In genomic region chr17:5552036-5552760, GRCm38 (mm10) we compare ENCODE assay signal across 25 mouse cellular contexts.
"Had no signal": no experiment of that assay in that cellular context is flagged by ENCODE, and none has a peak within 500 bp of the region (broad histone marks: within the 10 kb centered on the region; RNA-seq: fewer than 3 reads in every experiment).

No protein-coding gene starts in this region.

- H3K4me1 ChIP-seq: limb, embryonic 12.5 days; limb, embryonic 15.5 days; megakaryocyte, embryonic 14.5 days; midbrain, embryonic 10.5 days; midbrain, embryonic 13.5 days; neural tube, embryonic 13.5 days had no signal

- H3K9me3 ChIP-seq: kidney, embryonic 15.5 days; limb, embryonic 12.5 days; limb, embryonic 15.5 days; liver, embryonic 15.5 days; midbrain, embryonic 10.5 days; midbrain, embryonic 13.5 days; neural tube, embryonic 13.5 days had no signal

- H3K27ac ChIP-seq: hindbrain, postnatal 0 days; kidney, embryonic 15.5 days; limb, embryonic 12.5 days; limb, embryonic 15.5 days; liver, embryonic 15.5 days; macrophage; midbrain, embryonic 10.5 days; midbrain, embryonic 13.5 days; neural tube, embryonic 13.5 days had no signal

- H3K9ac ChIP-seq: kidney, embryonic 15.5 days; limb, embryonic 12.5 days; limb, embryonic 15.5 days; liver, embryonic 15.5 days; lung, embryonic 14.5 days; midbrain, embryonic 13.5 days; neural tube, embryonic 13.5 days had no signal

- DNase-seq: kidney, adult 11 months; kidney, postnatal 14 days; kidney, postnatal 4 days; left cerebral cortex, postnatal 4 days; lung, embryonic 14.5 days; retina, postnatal 1 day; right cerebral cortex, postnatal 25 days; spleen, adult 18-20 months; thymus, adult 2 months; thymus, postnatal 14 days; thymus, postnatal 4 days had no signal

- H3K27me3 ChIP-seq: kidney, embryonic 15.5 days; limb, embryonic 12.5 days; limb, embryonic 15.5 days; liver, embryonic 15.5 days; midbrain, embryonic 13.5 days; neural tube, embryonic 13.5 days had no signal

- H3K4me3 ChIP-seq: kidney, embryonic 15.5 days; limb, embryonic 12.5 days; limb, embryonic 15.5 days; liver, embryonic 15.5 days; megakaryocyte, embryonic 14.5 days; midbrain, embryonic 10.5 days; midbrain, embryonic 13.5 days; myocyte; neural tube, embryonic 13.5 days had no signal

- H3K36me3 ChIP-seq: kidney, embryonic 15.5 days; limb, embryonic 12.5 days; limb, embryonic 15.5 days; midbrain, embryonic 10.5 days; midbrain, embryonic 13.5 days; neural tube, embryonic 13.5 days had no signal

- H3K4me2 ChIP-seq: kidney, embryonic 15.5 days; limb, embryonic 12.5 days; limb, embryonic 15.5 days; liver, embryonic 15.5 days; lung, embryonic 14.5 days; midbrain, embryonic 13.5 days; neural tube, embryonic 13.5 days had no signal

- ATAC-seq: hindbrain, postnatal 0 days; inflammation-experienced regulatory T-cells, adult 6 months; lung, postnatal 0 days; midbrain, embryonic 13.5 days; midbrain, embryonic 16.5 days had no signal
